Mouse (Mus musculus) left cerebral cortex, postnatal 14 days (tissue): ENCODE measurements around the gene Aox2. TPM values are rescaled to one million over a fixed set of nuclear protein-coding genes. Genes with fewer than 3 reads are reported as not detected.

ENCODE experiments used
- DNase-seq, 2 experiments: peaks; one replicate each; pipeline ENCODE4 v3.0.0; 2021 to 2022; ENCODE audit warnings: low spot score in 2 of 2, mixed read lengths in 1 of 2
- intact Hi-C: fragments of 180-260 bp; cut with DNase I; formaldehyde crosslinking; loops from one replicate; pipeline ENCODE4 v1.15.1; 2025
- total RNA-seq, 2 experiments: library from RNA; stranded (reverse); gene quantifications; 2 replicates each; pipeline ENCODE4 v1.2.3; 2021

Gene Aox2
- total RNA-seq, 2 experiments from 2014 or later = 0.07 to 0.13 TPM

DNA sequence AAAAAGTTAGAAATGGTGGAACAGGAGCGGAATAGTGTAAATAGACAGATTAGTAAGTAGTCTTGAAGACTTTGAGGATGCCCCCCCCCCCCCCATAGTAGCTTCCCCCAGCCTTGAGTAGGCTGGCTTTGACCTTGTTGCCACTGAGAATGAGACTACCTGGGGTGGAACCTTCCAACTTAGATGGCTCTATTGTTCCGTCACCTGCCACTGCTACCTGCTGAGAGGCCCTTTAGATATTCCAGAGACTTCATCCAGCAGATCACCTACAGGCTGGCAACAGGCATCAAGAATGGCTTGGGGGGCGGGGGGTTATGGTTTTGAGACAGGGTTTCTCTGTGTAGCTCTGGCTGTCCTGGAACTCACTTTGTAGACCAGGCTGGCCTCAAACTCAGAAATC lies 146.4 kb downstream of the Aox2 start:
- intact Hi-C loops = no loop called here

More for the DNA sequence above, 146.4 kb downstream of the Aox2 start:
- no peak for DNase-seq

Other genes with a start within 250 kb of the Aox2 start
- 1 to 10 TPM; 1.6 to 1.7 TPM for gene Aox1, start 248.4 kb upstream of the Aox2 start, total RNA-seq
- 1 to 10 TPM; 2.3 to 2.5 TPM for gene Aox3, start 165.2 kb upstream of the Aox2 start, total RNA-seq
- gene Aox4, start 67.9 kb upstream of the Aox2 start, total RNA-seq = 10 to 100 TPM in 1 of 2 experiments, 1 to 10 TPM in 1; 8.0 to 11.5 TPM
- 100 to 1,000 TPM; 208 to 225 TPM for gene Bzw1, start 114.6 kb downstream of the Aox2 start, total RNA-seq
- gene Clk1, start 145.7 kb downstream of the Aox2 start, total RNA-seq = 100 to 1,000 TPM in 1 of 2 experiments, 10 to 100 TPM in 1; 95.1 to 107 TPM
- 10 to 100 TPM; 17.8 to 18.9 TPM for gene Nif3l1, start 166.8 kb downstream of the Aox2 start, total RNA-seq
- gene Ppil3, start 167.2 kb downstream of the Aox2 start, total RNA-seq = 10 to 100 TPM; 22.4 to 25.1 TPM
- gene Orc2, start 226.8 kb downstream of the Aox2 start, total RNA-seq = 10 to 100 TPM; 21.6 to 23.1 TPM